Mouse (Mus musculus) kidney, postnatal 4 days (tissue): ENCODE measurements around the gene Apom.
A peak's percentile ranks its signal among the peaks of the same experiment; 100 is the strongest.

ENCODE experiments used
- DNase-seq, 2 experiments: peaks; one replicate each; pipeline ENCODE4 v3.0.0; 2021; ENCODE audit warnings: mixed read lengths in 2 of 2

Apom gene

DNA sequence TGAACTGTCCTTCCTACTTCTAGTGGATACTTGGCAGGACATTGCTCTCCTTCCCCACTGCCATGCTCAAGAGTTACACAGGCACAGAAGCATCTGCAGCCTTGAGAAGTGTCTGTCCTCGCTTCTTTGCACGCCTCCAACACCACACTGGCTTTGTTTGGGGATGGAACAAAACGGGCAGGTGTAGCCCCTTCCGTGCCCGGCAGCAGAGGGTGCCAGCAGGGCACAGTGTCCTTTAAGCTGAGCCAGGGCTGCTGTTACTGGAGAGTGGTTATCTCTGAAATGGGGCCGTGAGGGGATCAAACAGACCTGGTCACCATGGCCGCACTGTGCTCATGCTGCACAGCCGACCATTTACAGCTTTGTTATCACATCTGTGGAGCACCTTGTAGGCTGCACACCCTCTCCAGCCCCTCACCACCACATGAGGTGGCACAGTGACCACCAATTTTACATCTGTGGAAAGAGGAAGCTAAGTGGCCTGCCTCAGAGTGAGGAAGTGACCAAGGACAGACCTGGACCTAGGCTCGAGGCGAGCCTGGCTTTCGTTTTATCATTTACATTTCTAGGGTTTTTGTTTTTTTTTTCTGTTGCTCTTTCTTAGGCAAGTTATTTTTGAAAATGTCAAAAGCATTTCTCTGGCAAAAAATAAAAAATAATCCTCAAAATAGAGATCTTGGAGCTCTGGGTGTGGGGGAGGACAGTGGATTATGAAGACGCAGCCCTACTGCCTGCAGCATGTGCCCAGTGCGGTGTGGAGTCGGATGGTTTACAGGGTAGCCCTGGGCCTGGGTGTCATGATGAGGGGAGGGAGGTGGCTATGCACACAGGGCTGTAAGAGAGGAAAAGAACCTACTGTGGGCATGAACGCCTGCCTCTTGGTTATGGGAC is 37.1 kb downstream of the Apom start:
- DNase-seq = no peak

DNA sequence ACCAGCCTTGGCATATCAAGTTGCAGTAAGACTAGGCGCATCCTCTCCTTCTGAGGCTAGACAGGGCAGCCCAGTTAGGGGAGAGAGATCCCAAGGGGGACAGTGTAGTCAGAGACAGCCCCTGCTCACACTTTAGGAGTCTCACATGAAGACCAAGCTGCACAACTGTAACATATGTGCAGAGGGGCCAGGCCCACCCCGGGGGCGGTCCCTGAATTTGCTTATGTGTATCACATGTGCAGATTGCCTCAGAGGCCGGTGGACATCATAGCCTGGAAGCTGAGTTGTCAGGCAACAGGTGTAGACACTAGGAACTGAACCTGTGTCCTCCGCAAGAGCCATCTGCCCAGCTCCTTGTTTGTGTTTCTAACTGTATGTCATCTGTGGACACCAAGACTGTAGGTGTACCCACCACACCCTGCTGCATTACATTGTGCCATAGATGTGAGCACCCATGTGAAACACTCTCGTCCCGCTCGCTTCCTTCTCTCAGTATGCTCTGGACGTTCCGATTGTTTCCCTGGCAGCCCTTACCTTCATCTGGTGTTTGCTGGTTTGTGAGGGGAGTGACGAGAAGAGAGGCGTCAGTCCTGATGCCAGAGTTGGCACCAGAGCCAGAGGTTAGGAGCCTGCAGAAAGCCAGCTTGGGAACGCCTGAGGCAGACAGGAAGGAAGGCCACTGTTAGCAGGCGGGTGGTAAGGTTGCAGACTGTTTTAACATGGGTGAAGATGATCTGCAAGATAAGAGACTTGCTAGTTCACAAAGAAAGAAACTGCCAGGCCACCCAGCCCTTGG is 39.2 kb downstream of the Apom start:
- no peak for DNase-seq

DNA sequence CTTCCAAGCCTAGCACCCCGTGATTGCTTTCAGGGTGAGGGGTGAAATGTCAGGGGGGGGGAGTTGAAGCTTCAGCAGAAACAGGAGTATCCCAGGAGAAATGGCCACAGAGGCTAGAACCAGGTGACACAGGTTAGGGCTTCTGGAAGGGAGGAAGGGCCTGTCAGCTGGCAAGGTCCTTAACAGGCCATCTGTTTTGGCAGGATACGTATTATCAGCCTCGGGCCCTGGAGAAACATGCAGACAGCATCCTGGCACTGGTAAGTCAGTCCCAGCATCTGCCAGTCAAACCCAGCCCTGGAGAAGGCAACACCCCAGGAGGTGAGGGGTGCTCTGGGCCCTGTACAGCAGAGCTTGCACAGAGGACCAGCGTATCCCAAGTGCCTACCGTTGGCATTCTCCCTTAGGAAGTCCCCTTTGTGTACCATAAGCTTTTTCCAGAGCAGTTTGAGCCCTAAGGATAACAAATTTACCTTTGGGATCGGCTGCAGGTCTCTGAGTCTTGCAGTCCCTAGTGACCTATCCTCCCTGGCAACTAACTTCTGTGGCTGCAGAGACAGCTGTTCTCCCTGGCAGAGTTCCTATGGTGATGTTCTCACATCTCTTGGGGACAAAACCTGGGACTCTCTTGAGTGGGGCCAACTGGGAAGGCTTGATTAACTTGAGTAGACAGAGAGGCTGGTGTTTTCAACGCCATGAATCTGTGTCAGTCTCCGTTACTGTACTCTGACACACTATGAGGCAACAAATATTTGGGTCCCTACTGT is 41.5 kb downstream of the Apom start:
- DNase-seq = no peak

DNA sequence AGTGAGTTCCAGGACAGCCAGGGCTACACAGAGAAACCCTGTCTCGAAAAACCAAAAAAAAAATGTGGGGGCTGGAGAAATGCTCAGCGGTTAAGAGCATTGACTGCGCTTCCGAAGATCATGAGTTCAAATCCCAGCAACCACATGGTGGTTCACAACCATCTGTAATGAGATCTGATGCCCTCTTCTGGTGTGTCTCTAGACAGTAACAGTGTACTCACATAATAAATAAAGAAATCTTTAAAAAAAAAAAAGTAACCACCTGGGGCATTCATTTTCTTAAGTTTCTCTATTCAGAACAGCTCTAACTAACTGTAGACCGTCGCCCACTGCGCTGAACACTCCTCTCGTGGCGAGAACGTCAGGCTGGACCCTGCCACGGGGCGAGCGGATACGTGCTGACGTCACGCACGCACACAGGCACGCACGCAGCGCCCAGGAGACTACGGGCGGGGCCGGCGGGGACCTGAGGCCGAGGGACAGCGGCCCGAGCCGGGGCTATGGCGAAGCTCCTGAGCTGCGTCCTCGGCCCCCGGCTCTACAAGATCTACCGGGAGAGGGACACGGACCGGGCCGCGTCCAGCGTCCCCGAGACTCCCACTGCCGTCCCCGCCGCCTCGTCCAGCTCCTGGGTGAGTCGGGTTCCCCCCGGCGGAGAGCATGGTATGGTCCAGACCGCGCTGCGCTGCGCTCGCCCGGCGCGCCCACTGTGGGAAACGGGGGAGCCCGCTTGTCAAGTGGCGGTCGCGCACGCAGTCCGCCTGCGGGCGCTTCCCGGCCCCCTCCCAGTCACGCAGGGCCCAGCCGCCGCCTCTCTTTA is 42.8 kb downstream of the Apom start, which contains the start of gene Abhd16a:
TSS of gene Abhd16a (plus strand) at position 439 of the 820 bp plus-strand sequence.
- peak; percentile 96 to 98 for DNase-seq

DNA sequence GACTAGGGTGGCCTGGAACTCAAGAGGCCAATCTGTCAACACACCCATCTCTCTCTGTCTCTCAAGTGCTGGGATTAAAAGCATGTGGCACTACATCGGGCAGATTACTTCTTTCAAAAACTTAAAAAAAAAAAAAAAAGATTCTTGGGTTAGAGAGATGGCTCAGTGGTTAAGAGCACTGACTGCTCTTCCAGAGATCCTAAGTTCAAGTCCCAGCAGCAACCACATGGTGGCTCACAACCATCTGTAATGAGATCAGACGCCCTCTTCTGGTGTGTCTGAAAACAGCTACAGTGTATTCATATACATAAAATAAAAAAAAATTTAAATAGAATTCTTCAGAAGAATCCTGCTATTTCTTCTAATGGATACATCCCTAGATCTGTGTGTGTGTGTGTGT is 43.7 kb downstream of the Apom start:
- DNase-seq = no peak

DNA sequence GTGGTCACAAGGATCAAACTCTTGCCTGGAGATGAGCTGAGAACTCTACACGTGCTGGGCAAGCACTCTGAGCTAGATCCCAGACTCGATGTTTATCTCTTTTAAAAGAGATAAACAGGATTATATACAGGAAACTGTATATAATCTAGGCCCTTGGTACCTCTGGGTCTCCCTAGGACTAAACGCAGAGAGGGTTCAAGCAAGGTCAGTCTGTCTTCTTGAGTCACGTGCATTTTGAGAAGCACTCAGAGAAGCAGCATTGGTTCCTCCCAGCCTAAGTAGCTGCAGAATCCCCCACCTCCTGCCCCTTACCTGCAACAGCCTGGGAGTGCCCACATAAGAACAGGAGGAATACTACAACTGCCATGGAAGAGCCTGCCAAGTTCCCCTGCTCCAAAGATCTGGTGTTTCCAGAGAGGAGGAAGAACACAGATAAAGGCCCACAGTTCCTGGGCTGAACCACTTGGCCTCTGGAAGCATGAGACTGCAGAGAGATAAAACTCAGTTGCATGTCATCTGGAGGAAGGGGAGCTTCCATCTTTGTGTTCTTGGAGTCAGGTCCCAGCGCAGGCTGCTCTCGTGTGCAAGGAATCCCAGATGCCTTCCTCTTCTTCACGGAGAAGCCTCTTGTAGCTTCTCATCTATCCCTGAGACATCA is 46.5 kb downstream of the Apom start, which contains the start of gene Ly6g6f:
TSS of gene Ly6g6f (minus strand) at position 403 of the 658 bp plus-strand sequence.
- no peak for DNase-seq

DNA sequence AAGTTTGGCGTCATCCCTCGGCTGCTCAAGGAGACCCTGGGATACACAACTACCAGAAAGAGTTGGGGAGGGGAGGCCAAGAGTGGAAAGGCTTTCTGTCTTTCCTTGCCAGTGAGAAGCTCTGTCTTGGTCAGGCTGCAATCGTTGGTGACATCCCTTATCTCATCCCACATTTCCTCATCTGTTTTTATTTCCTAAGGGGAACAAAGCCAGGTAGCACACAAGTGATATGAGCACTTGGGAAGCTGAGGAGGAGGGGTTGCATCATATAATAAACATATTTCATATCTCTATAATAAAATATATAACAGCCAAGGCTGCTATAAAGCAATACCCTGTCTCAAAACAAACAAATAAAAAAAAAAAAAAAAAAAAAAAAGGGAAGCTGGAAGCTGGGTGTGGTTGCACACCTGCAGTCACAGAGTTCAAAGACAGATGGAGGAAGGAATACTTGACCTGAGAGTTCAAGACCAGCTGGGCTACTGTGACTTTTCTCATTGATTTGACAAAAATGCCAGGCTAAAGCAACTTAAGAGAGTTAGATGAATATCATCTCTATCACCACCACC is 47.8 kb downstream of the Apom start:
- DNase-seq = no peak

DNA sequence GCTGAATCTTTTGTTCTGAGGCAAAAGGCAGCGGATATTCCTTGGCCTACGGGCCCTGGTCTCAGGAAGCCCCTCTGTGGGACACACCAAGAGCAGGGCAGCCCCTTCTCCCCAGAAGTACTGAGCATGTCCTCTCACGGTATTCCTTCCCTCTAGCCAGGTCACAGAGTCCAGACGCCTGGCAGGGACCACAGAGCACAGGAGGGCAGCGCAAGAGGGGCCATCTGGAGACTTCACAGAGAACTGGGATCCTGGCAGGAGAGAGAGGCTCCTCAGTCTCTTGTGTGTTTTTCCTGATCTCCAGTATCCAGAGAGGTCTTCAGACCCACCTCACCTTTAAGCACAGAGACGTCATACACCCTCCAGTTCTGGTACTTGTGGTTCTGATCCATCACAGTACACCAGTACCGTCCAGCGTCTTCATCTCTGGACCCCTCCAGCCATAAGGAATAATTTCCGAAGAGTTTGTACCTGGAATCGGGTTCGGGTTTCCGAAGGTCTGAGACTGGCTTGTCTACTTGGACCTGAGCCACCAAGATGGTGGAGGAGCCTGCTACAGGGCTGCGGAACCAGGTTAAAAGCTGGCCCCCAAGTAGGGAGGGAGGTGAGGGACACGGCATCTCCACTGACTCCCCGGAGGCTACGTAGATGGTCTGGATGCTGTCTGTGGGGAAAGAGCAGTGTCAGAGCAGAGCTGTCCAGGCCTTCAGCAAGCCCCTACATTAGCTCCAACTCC is 48.8 kb downstream of the Apom start:
- no peak for DNase-seq

DNA sequence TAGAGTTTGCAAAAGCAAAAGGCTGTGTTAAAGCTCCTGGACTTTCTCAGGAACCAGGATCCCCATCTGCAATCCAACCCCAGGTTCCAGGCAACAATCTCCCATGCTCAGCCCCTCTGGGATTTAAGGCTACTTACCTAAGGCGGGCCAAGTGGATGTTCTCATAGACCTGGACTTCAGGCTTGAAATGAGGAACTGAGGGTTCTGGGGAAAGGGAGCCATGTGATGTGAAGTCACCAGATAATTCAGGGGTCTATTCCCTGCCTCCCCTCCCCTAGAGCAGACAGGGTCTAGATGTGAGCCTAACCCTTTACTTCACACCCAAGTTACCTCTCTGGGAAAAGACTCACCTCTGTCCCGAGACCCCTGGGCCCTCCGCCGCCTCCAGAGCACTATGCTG is 51.1 kb downstream of the Apom start:
- no peak for DNase-seq

DNA sequence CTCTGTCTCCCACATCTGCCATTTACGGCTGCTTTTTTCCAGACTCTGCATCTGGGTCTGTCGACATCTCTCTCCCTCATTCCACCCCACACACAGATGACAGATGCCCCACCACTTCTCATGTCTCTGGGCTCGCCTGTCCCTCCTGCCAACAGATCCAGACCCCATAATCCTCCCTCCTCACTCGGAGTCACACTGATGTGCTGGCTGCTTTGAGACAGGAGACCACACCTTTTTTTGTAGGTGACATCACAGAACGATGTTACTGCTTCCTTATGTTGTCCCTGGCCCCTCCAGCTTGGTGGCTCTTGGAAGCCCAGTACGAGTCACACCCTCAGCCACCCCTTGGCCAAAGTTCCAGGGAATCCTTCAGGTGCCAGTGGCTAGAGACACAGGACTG is 51.6 kb downstream of the Apom start:
- no peak for DNase-seq

DNA sequence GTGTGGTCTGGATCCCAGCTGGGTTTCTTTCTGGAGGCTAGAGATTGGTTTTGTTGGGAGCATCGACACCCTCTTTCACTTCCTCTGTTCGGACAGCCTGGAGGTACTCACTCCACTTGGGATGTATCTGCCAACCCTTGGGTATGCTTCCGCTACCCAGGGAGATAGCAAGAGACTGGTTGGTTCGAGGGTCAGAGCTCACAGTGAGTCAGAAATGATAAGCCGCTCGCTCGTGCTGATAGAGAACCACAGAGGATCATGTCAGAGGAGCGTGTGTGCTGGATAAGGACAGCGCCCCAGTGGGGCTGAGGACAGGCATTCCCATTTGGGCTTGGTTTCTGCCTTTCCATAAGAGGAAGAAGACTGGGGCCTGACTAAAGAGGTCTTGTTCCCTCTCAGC is 52.1 kb downstream of the Apom start:
- no peak for DNase-seq
